Mouse (Mus musculus) left cerebral cortex, postnatal 14 days (tissue): Measurements from ENCODE around the gene Pskh1. TPM values are rescaled to one million over a fixed set of nuclear protein-coding genes. Genes with fewer than 3 reads are reported as not detected.
A peak's percentile ranks its signal among the peaks of the same experiment; 100 is the strongest.

Experiments used
- DNase-seq, 2 experiments: peaks; one replicate each; pipeline ENCODE4 v3.0.0; 2021 to 2022; ENCODE audit warnings: low spot score in 2 of 2, mixed read lengths in 1 of 2
- intact Hi-C: fragments of 180-260 bp; cut with DNase I; formaldehyde crosslinking; loops from one replicate; pipeline ENCODE4 v1.15.1; 2025
- total RNA-seq, 2 experiments: library from RNA; stranded (reverse); gene quantifications; 2 replicates each; pipeline ENCODE4 v1.2.3; 2021

The Pskh1 gene
- total RNA-seq, 2 experiments from 2014 or later: 7.4 to 7.5 TPM

- no peak for DNase-seq
- intact Hi-C loops: loop anchor here (5.0 kb wide), 1 partner anchor 42 kb away; the partner anchor contains the start of gene Ctrl
These were observed 10.3 kb upstream of the Pskh1 start for GRCm38 (mm10) chr8:105889756-105890465.

DNA sequence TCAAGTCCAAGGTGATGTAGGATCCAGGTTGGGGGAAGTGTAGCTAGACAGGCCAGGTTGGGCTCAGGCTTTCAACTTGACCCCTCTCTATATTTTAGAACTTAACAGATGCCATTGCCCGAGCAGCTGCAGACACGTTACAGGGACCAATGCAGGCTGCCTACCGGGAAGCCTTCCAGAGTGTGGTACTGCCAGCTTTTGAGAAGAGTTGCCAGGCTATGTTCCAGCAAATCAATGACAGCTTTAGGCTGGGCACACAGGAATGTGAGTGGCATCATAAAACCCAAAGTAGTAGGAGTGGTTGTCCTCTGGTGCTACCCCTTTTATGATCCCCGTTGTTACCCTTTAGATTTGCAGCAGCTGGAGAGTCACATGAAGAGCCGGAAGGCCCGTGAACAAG lies 9.4 kb upstream of the Pskh1 start:
- intact Hi-C loops: loop anchor here (5.0 kb wide), 1 partner anchor 41 kb away; the partner anchor contains the start of gene Ctrl
- peak; percentile 53 to 74 for DNase-seq

DNA sequence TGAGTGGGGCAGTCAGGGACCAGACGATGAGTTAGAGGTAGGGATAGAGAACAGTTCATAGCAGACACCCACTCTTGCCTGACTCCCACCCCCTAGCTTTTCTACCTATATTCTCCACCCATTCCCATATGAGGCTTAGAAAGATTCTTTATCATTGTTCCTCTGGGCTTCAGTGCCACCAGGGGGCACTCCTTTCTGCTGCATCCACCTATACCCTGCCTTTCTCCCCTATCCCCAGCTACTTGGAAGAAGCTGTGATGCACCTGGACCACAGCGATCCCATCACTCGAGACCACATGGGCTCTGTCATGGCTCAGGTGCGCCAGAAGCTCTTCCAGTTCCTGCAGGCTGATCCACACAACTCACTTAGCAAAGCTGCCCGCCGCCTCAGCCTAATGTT lies 7.8 kb upstream of the Pskh1 start:
- intact Hi-C loops: loop anchor here (5.0 kb wide), 1 partner anchor 40 kb away; the partner anchor contains the start of gene Ctrl
- DNase-seq: peak; percentile 55 to 60

GRCm38 (mm10) chr8:105893339-105893738 lies 6.9 kb upstream of the Pskh1 start, which contains the start of gene Nrn1l:
Gene Nrn1l, plus strand, starts transcription at chr8:105893567.
- peak; percentile 81 to 90 for DNase-seq
- intact Hi-C loops: loop anchor here (5.0 kb wide), 1 partner anchor 39 kb away; the partner anchor contains the start of gene Ctrl

DNA sequence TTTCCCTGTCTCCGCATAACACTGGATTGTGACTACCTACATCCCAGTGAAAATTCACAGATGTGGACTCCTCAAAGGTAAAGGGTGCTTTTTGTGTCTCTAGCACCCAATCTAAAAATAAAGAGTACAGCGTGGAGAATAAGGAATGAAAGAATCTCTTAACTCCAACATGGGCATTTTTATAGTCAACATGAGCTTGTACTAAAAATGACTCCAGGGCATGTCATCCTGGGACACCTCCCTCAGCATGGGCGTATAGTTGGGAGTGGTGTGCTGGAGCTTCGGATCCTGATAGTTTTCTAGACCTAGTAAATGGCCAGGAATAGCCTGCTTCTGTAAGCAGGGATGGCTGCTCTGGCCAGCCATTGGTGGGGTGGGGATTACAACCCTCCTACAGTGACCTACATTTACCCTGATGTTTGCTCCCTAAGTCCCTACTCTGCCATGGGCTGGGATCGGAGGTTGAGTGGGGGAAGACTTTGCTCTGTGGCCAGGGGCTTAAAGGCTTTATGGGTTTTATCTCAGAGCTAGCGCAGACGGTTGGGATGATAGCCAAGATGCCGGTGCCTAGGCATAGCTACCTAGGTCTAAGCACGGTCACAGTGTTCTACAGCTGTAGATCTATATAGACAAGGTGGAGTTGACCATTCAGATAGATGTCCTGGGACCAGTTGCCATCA lies 2.3 kb upstream of the Pskh1 start:
- DNase-seq: no peak
- intact Hi-C loops: no loop called here

GRCm38 (mm10) chr8:105900941-105901616 lies 838 bp downstream of the Pskh1 start:
- intact Hi-C loops: no loop called here
- no peak for DNase-seq

DNA sequence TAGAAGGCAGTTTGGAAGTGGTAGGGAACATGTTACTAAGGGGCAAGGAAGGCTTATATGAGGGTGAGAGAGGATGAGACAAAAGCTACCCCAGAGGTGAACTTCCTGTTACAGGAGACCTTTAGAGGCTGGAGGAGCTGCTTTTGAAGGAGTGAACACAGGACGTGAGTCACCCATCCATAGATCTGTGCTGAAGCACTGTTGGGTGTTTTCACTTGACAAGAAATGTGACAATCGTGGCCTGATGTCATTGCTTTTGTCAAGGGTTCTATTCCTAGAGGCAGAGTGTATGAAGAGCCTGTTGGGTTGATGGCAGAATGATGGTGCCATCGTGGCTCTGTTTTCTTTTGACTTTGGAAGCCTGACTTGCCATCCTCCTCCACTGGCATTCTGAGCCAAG lies 19.1 kb downstream of the Pskh1 start:
- DNase-seq: no peak
- intact Hi-C loops: no loop called here

- no peak for DNase-seq
- intact Hi-C loops: no loop called here
These were observed 24.9 kb downstream of the Pskh1 start for GRCm38 (mm10) chr8:105925123-105925522.

DNA sequence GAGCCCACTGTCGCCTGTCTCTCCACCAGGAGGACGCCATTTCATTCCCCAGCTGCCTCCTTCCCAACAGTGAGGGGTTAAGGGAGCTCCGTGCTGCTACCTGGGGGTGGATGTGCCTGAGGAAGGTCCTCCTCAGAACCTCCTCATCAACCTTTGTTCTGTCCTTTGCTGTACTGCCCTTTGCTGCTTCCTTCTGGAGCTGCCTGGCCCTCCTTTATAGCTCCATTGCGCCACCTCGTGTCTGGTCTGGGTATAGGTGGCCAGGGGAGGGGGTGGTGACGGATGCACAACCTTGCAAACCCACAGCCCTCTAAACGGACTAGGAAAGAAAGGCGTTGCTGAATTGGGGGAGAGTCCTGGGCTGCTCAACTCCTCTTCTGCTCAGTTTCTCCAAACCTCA lies 30.4 kb downstream of the Pskh1 start:
- intact Hi-C loops: loop anchor here (5.0 kb wide), 2 partner anchors 38 to 218 kb away; partner anchors contain the start of gene Nrn1l

DNA sequence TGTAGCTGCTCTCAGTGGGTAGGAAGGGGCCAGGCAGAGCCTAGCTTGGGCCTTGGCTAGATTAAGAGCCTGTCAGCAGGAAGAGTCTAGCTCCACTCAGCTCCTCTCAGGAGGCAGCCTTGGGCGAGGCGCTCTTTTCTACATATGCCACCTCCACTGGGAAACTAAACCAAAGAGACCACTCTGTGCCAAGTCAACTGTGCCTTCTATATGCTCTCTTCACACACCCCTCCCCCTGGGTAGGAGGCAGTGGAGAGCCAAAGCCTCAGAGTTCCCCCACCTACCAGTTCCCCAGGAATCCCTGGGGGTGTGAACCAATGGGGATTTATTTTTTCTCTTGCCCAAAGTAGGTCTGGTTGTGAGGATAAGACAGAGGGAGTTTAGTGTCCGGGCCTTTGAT lies 31.0 kb downstream of the Pskh1 start:
- intact Hi-C loops: loop anchor here (5.0 kb wide), 2 partner anchors 39 to 219 kb away; partner anchors contain the start of gene Nrn1l
- DNase-seq: peak in 1 of 2 experiments; percentile 55

More for the DNA sequence above, 30.4 kb downstream of the Pskh1 start:
- DNase-seq: peak; percentile 75 to 81

DNA sequence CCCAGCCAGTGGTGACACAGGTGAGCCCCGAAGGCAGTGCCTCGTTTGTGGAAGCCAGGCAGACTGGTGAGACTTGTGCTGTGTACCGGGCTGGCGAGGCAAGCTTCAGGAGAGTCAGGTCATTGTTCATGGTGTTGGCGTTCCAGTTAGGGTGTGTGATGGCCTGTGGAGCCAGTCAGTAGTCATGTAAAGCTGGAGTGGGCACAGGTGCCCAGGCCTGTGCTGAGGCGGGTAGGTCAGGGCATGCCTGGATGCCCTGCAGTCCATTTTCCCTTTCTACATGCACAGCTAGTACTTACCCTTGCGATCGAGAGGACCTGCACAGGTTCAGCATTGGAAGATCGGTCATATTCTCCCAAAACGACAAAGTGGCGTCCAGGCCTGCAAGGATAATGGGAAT lies 32.3 kb downstream of the Pskh1 start:
- intact Hi-C loops: loop anchor here (5.0 kb wide), 2 partner anchors 40 to 220 kb away; partner anchors contain the start of gene Nrn1l

GRCm38 (mm10) chr8:105933762-105934161 lies 33.5 kb downstream of the Pskh1 start, which contains the start of gene Ctrl:
Gene Ctrl, minus strand, starts transcription at chr8:105933862.
- no peak for DNase-seq
- intact Hi-C loops: loop anchor here (5.0 kb wide), 2 partner anchors 41 to 221 kb away; partner anchors contain the start of gene Nrn1l

More for the DNA sequence above, 32.3 kb downstream of the Pskh1 start:
- no peak for DNase-seq

DNA sequence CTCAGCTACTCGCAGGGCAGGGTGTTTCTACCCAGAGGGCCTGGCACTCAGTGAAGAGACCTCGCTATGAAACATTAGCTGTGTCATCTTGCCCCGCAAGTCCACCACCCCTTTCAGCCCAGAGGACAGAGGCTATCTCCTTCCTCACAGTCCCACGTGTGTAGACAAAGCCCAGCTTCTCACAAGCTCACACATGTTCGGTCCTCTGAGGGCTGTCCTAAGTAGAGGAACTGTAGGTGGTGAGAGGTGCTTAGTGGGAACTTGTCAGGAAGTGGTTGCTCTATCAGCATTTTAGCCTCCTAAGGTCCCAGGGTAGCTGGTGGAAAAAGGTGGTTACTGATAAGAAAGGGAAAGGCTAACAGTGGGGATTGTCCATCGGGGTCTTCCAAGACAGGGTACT lies 34.9 kb downstream of the Pskh1 start:
- DNase-seq: no peak
- intact Hi-C loops: loop anchor here (5.0 kb wide), 1 partner anchor 77 kb away; the partner anchor contains the start of gene Ddx28

DNA sequence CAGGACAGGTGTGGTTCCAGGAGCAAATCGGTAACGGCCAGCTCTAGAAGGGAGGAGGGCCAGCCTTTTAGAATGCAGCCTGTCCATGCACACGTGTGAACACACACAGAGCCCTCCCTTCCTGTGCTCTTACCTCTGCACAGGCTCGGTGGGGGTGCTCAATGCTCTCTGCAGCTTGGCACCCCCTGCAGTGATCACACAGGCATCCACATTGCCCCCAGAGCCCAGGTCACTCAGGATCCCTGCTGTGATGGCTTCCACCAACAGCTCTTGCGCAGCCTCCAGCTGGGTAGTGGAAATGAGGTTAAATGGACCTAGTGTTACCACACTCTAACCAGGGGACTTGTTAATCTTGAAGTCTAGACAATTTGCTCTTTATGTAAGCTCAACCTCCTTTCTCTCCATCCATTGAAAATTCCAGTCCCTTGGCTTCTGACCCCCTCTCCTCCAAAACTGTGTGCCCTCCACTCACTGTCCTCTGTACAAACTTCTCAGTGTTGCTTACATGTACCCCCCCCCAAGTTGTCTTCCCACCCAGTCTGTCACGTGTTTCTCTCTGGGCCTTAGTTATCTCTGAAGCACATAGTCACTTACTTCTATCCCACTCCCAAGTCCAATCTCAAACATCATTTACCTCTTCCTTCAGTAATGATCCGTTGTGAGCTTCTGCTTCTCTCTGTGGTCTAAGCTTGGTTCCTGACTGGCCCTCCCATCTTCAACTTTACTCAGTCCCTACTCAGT lies 35.8 kb downstream of the Pskh1 start:
- intact Hi-C loops: loop anchor here (5.0 kb wide), 1 partner anchor 76 kb away; the partner anchor contains the start of gene Ddx28
- DNase-seq: no peak

- intact Hi-C loops: loop anchor here (5.0 kb wide), 1 partner anchor 75 kb away; the partner anchor contains the start of gene Ddx28
- DNase-seq: peak; percentile 83 to 85
These were observed 36.7 kb downstream of the Pskh1 start for GRCm38 (mm10) chr8:105936866-105937475.

DNA sequence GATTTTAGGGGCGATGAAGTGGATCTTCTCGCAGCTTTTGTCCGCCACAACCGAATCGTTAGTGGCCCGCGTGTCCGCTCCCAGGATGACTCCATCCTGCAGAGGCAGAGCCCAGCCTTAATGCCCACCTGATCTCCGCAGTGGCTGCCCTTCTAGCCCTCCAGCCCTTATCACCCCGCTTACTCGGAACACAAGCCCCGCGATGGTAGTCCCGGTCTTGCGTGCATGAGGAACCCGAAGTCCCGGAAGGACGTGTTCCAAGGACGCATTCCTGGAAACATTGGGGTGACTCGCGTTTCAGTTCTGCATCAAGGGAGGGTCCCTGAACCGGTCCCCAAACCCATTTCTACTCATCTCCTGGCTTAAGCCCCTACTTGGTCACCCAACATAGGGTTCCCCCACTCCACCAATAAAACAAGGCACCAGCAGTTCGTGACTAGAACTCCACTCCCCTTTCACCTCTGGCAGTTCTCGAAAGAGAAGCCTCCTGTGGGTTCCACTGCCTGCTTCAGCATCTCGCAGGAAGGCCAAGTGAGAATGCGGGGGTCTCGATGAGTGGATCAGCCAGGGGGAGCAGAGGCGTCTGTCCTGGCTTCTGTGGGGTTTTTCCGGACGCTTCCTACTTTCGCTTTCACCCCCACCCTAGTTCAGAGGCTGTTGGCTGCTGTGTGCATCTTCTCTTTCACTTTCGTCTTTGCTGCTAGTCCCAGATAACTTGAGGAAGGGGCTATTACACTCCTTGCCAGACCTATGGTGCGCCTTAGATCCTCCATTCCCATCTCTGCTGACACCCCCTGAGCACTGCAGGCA lies 37.5 kb downstream of the Pskh1 start:
- peak in 1 of 2 experiments; percentile 44 for DNase-seq
- intact Hi-C loops: loop anchor here (5.0 kb wide), 1 partner anchor 75 kb away; the partner anchor contains the start of gene Ddx28

DNA sequence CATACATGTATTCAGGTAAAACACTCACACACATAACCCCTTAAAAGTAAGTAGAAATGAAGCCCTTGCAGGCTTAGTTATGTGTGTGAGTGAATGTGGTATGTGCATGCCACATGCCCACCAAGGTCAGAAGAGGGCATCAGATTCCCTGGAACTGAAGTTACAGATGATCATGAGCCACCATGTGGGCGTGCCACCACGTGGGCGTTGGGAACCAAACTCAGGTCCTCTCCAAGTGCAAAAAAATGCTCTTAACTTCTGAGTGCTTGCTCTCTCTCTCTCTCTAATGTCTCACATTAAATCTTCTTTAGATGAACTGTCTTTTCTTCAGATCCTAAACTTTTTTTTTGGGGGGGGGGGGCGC lies 38.0 kb downstream of the Pskh1 start, which contains the start of gene Psmb10:
Gene Psmb10, minus strand, starts transcription at position 139 of the 364 bp plus-strand sequence.
- intact Hi-C loops: loop anchor here (5.0 kb wide), 1 partner anchor 74 kb away; the partner anchor contains the start of gene Ddx28

More for the DNA sequence above, 38.0 kb downstream of the Pskh1 start, which contains the start of gene Psmb10:
- no peak for DNase-seq
